Mouse (Mus musculus): ENCODE measurements around the gene Polh.
A peak's percentile ranks its signal among the peaks of the same experiment; 100 is the strongest.

GRCm38 (mm10) chr17:46129741-46130498, 72.5 kb downstream of the Polh start:
- no peak for TF ChIP-seq CTCF (IDR thresholded peaks at IDR 0.05; ENCODE audit: extremely low read depth, insufficient read depth, low read length)
- peak; percentile 19; the same call in 1 of the 2 replicates for TF ChIP-seq POLR2A (IDR thresholded peaks at IDR 0.05; ENCODE audit: extremely low read depth, insufficient read depth, low read length)

All from cortical plate, adult 2 months (tissue).